Mouse (Mus musculus): ENCODE results near the gene Smpd2.

Smpd2 gene

DNA sequence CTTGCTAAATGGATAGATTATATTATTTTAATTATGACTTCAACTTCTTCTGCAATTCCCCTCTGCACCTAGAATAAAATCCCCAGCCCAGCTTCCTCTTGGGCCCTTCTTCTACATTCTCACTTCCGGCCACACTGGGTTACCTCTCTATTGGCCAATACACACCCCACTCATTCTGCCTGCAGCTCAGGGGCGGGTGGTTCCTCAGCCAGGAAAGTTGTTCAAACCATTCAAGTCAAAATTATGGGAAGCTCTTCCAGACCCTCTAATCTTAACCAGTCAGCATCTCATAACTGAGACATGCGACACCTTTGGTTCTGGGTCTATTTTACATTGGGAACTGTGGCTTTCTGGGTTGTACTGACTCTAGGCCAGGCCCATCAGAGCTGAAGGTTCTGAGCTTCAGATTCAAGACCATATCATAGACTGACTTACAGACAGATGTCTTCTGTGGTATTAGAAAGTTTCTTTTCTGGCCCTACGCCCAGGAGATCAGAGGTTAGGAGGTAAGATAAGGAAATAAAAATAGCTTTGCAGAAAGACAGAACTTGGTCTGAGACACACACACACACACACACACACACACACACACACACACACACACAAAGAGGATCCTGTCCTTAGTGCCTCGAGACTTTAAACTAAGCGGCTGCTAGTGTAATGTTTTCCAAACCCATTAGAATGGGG is 16.2 kb downstream of the Smpd2 start:
- Histone ChIP-seq H3K4me1 (replicated peaks; ENCODE audit: low read depth, low read length) (peaks cover 93% of the 10 kb centered on the region), H3K4me3 (replicated peaks; ENCODE audit: low read length) (no peak overlapping the region), H3K9me3 (ENCODE audit: low read length) (no peaks in the 10 kb centered on the region), H3K36me3 (ENCODE audit: insufficient read depth, low read length) (peaks cover 11% of the 10 kb centered on the region), H3K27me3 (ENCODE audit: insufficient read depth, low read length) (no peaks in the 10 kb centered on the region)
- TF ChIP-seq CTCF (conservative IDR thresholded peaks at IDR 0.05; ENCODE audit: low read length) (no peak), POU5F1 (IDR thresholded peaks at IDR 0.05; ENCODE audit: borderline replicate concordance, low read length) (no peak), NANOG (IDR thresholded peaks at IDR 0.05; ENCODE audit: borderline replicate concordance, low read length) (no peak)

DNA sequence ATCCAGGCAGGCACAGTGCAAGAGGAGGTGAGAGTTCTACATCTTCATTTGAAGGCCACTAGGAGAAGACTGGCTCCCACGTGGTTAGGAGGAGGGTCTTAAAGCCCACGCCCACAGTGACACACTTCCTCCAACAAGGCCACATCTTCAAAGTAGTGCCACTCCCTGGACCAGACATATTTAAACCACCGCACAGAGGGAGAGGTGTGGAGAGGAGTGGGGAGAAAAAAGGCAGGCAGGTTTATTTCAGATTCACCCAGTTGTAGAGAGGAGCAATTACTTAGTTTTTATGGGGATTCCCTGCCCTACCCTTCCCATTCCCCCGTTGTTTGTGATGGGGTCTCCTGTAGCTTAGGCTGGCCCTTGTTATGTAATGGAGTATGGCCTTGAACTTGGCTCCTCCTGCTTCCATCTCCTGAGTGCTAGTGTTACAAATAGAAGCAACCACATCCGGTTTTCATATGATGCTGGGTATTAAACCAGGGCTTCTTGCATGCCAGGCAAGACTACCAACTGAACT is 17.1 kb downstream of the Smpd2 start:
- TF ChIP-seq NANOG (IDR thresholded peaks at IDR 0.05; ENCODE audit: borderline replicate concordance, low read length) = peak; percentile 26; the same call in 1 of the 2 replicates
- TF ChIP-seq POU5F1 (IDR thresholded peaks at IDR 0.05; ENCODE audit: borderline replicate concordance, low read length) = no peak
- Histone ChIP-seq H3K27me3 (ENCODE audit: insufficient read depth, low read length) (no peaks in the 10 kb centered on the region), H3K36me3 (ENCODE audit: insufficient read depth, low read length) (peaks cover 2% of the 10 kb centered on the region), H3K4me1 (replicated peaks; ENCODE audit: low read depth, low read length) (peaks cover 93% of the 10 kb centered on the region), H3K9me3 (ENCODE audit: low read length) (no peaks in the 10 kb centered on the region), H3K4me3 (replicated peaks; ENCODE audit: low read length) (0 out of 2 replicates have a peak overlapping the region, but pooled peaks have one; percentile 11)

DNA sequence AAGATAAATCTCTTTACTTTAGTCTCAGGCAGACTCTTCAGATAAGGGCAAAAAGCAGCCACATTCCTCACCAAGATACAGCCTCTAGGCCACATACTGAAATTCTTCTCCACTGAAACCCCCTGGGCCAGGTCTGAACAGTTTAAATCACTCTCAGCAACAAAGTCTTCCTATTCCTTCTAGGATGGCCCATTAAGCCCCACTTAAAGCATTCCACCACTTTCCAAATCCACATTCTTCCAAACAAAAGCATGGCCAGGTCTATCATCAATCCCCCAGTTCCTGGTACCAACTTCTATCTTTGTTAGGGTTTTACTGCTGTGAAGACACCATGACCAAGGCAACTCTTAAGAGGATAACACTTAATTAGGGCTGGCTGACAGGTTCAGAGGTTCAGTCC is 17.6 kb downstream of the Smpd2 start:
- H3K4me3 ChIP-seq (replicated peaks; ENCODE audit: low read length) = 0 out of 2 replicates have a peak overlapping the region, but pooled peaks have one; percentile 11
- H3K27me3 ChIP-seq (ENCODE audit: insufficient read depth, low read length) = no peaks in the 10 kb centered on the region
- TF ChIP-seq CTCF (conservative IDR thresholded peaks at IDR 0.05; ENCODE audit: low read length) = no peak
- TF ChIP-seq NANOG (IDR thresholded peaks at IDR 0.05; ENCODE audit: borderline replicate concordance, low read length) = peak; percentile 95
- TF ChIP-seq POU5F1 (IDR thresholded peaks at IDR 0.05; ENCODE audit: borderline replicate concordance, low read length) = no peak
- H3K4me1 ChIP-seq (replicated peaks; ENCODE audit: low read depth, low read length) = peaks cover 91% of the 10 kb centered on the region
- no peaks in the 10 kb centered on the region for H3K9me3 ChIP-seq (ENCODE audit: low read length)
- H3K36me3 ChIP-seq (ENCODE audit: insufficient read depth, low read length) = no peaks in the 10 kb centered on the region

DNA sequence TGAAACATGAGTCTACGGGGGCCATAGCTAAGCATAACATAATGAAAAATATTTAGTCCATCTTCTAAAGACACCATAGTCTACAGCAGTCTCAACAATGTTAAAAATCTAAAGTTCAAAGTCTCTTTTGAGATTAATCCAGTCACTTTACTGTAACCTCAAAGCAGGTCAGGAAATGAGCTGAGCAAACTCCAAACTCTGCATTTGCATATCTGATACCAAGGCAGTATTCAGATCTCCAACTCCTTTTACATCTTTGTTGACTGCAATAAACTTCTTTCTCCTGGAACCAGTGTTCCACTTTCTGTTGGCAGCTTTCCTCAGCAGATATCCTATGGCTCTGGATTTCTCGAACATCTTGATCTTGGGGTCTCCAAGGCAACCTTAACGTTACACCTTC is 19.5 kb downstream of the Smpd2 start:
- Histone ChIP-seq H3K4me1 (replicated peaks; ENCODE audit: low read depth, low read length) (peaks cover 92% of the 10 kb centered on the region), H3K4me3 (replicated peaks; ENCODE audit: low read length) (no peak overlapping the region), H3K36me3 (ENCODE audit: insufficient read depth, low read length) (no peaks in the 10 kb centered on the region), H3K27me3 (ENCODE audit: insufficient read depth, low read length) (no peaks in the 10 kb centered on the region), H3K9me3 (ENCODE audit: low read length) (no peaks in the 10 kb centered on the region)
- TF ChIP-seq NANOG (IDR thresholded peaks at IDR 0.05; ENCODE audit: borderline replicate concordance, low read length) (no peak), POU5F1 (IDR thresholded peaks at IDR 0.05; ENCODE audit: borderline replicate concordance, low read length) (no peak), CTCF (conservative IDR thresholded peaks at IDR 0.05; ENCODE audit: low read length) (no peak)

DNA sequence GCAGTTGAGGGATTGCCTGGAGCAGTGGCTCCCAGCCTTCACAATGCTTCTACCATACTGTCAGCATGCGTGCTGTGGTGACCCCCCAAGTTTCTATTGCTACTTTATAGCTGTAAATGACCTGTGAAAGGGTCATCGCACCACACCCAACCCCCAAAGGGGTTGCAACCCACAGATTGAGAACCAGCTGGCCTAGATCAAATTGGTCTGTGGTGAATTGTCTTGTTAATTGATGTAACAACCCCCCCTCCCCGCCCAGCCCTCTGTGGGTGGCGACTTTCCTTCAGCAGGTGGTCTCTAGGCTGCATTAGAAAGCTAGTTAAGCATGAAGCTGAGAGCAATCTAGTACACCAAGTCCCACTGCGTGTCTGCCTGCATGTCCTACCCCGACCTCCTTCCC is 22.8 kb downstream of the Smpd2 start:
- no peaks in the 10 kb centered on the region for H3K9me3 ChIP-seq (ENCODE audit: low read length)
- H3K4me1 ChIP-seq (replicated peaks; ENCODE audit: low read depth, low read length) = peaks cover 89% of the 10 kb centered on the region
- TF ChIP-seq NANOG (IDR thresholded peaks at IDR 0.05; ENCODE audit: borderline replicate concordance, low read length) (peak; percentile 76), CTCF (conservative IDR thresholded peaks at IDR 0.05; ENCODE audit: low read length) (no peak)
- no peaks in the 10 kb centered on the region for H3K27me3 ChIP-seq (ENCODE audit: insufficient read depth, low read length)
- H3K4me3 ChIP-seq (replicated peaks; ENCODE audit: low read length) = no peak overlapping the region
- H3K36me3 ChIP-seq (ENCODE audit: insufficient read depth, low read length) = peaks cover 18% of the 10 kb centered on the region

DNA sequence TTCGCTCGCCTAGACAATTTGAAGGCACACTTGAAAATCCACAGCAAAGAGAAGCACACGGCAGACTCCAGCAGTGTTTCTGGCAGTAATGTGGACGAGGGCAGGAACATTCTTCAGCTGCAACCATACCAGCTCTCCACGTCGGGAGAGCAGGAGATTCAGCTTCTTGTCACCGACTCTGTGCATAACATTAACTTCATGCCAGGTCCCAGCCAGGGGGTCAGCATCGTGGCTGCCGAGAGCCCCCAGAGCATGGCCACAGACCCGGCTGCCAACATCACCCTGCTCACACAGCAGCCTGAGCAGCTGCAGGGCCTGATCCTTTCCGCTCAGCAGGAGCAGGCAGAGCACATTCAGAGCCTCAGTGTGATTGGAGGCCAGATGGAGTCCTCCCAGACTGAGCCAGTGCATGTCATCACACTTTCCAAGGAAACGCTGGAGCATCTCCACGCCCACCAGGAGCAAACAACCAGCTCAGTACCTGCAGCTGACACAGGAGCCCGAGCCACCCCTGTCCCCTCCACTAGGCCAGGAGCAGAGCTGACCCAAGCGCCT is 25.7 kb downstream of the Smpd2 start:
- Histone ChIP-seq H3K36me3 (ENCODE audit: insufficient read depth, low read length) (peaks cover 35% of the 10 kb centered on the region), H3K9me3 (ENCODE audit: low read length) (no peaks in the 10 kb centered on the region), H3K27me3 (ENCODE audit: insufficient read depth, low read length) (no peaks in the 10 kb centered on the region), H3K4me3 (replicated peaks; ENCODE audit: low read length) (peak overlapping the region; percentile 59), H3K4me1 (replicated peaks; ENCODE audit: low read depth, low read length) (peaks cover 90% of the 10 kb centered on the region)
- no peak for TF ChIP-seq NANOG (IDR thresholded peaks at IDR 0.05; ENCODE audit: borderline replicate concordance, low read length)

DNA sequence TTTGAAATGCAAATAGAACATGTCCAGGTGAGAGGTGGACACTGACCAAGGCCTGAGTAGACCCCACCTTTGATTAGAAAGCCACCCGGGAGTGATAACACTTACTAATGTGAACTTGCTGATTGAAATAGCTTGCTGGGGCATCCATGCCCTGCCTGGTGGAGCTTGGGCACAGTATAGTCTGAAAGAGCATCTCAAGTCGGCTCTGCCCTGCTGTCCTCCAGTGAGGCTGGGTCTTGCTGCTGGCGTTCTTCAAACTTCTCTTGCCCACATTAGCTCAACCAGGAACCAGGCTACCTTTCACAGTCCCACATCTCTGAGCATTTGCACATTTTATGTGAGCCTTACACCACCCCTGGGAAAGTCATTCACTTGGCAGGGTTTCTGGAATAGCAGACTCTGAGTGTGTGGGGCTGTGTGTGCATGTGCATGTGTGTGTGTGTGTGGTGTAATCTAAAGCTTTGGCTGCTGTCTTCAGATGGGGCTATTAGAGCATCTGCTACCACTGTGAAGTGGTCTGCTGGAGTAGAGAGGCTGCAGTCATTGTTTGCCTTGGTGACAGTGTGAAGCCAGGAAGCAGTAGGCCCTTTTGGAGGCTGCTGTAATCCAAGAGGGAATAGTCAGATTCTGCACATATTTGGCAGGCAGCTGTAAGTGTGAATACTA is 29.0 kb downstream of the Smpd2 start:
- TF ChIP-seq POU5F1 (IDR thresholded peaks at IDR 0.05; ENCODE audit: borderline replicate concordance, low read length) (no peak), NANOG (IDR thresholded peaks at IDR 0.05; ENCODE audit: borderline replicate concordance, low read length) (no peak), CTCF (conservative IDR thresholded peaks at IDR 0.05; ENCODE audit: low read length) (no peak)
- Histone ChIP-seq H3K36me3 (ENCODE audit: insufficient read depth, low read length) (peaks cover 62% of the 10 kb centered on the region), H3K27me3 (ENCODE audit: insufficient read depth, low read length) (no peaks in the 10 kb centered on the region), H3K4me3 (replicated peaks; ENCODE audit: low read length) (no peak overlapping the region), H3K4me1 (replicated peaks; ENCODE audit: low read depth, low read length) (peaks cover 85% of the 10 kb centered on the region), H3K9me3 (ENCODE audit: low read length) (no peaks in the 10 kb centered on the region)

DNA sequence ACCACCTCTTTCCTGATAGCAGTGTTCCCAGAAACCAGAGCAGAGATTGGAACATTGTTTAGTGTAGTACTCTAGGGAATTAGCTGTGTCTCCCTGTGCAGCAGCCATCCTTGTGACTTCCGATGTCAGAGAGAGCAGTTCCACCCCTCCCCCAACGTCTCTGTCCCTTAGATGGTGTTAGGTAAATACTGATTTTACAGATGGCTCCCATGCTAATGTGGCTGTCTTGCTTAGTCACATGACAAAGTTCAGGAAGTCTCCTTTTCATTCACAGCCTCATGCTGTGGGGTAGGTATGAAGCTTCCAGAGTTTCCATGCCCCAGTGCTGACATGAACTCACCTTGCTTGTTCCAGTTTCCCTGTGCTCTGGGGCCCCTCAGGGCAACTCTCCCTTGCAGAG is 29.7 kb downstream of the Smpd2 start:
- Histone ChIP-seq H3K9me3 (ENCODE audit: low read length) (no peaks in the 10 kb centered on the region), H3K4me1 (replicated peaks; ENCODE audit: low read depth, low read length) (peaks cover 85% of the 10 kb centered on the region), H3K36me3 (ENCODE audit: insufficient read depth, low read length) (peaks cover 69% of the 10 kb centered on the region), H3K27me3 (ENCODE audit: insufficient read depth, low read length) (no peaks in the 10 kb centered on the region), H3K4me3 (replicated peaks; ENCODE audit: low read length) (peak overlapping the region; percentile 27; the same call in 1 of the 2 replicates)
- TF ChIP-seq POU5F1 (IDR thresholded peaks at IDR 0.05; ENCODE audit: borderline replicate concordance, low read length) (no peak), NANOG (IDR thresholded peaks at IDR 0.05; ENCODE audit: borderline replicate concordance, low read length) (no peak), CTCF (conservative IDR thresholded peaks at IDR 0.05; ENCODE audit: low read length) (no peak)
